Mouse (Mus musculus) stomach, postnatal 0 days (tissue): Measurements from ENCODE around the gene Acp2.
A peak's percentile ranks its signal among the peaks of the same experiment; 100 is the strongest.

Experiments used
- CTCF ChIP-seq: IDR thresholded peaks from 2 replicates; pipeline ENCODE4 v1.5.1; 2016; ENCODE audit warnings: antibody characterized with exemption, low read depth, mild to moderate bottlenecking, moderate library complexity
- EP300 ChIP-seq: optimal IDR thresholded peaks from 2 replicates; pipeline ENCODE3; 2016; ENCODE audit warnings: antibody characterized with exemption

GRCm38 (mm10) chr2:91194624-91195332 lies 7.9 kb upstream of the Acp2 start:
- TF ChIP-seq CTCF (peak; percentile 95), EP300 (no peak)
